Mouse (Mus musculus) spleen, adult 12 weeks (tissue): ENCODE data around the gene Chrnb1.
A peak's percentile ranks its signal among the peaks of the same experiment; 100 is the strongest.

Experiments used
- DNase-seq: peaks from one replicate; pipeline ENCODE4 v3.0.0; 2022; ENCODE audit warnings: low spot score

Chrnb1 gene

DNA sequence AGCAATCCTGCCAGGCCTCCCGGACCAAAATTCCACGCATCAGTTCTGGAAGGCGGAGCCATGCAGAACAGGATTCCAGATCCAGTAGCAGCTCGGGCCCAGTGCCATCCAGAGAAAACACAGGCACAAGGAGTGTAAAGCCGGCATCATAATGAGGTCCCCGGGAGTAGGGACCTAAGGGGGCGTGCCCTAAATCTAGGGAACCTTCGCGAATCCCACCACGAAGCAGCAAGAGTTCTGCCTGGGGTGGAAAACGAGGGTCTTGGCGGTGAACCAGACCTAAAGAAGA is 8.9 kb upstream of the Chrnb1 start:
- no peak for DNase-seq

- DNase-seq: peak; percentile 55
Measured at GRCm38 (mm10) chr11:69803786-69804651, 8.3 kb upstream of the Chrnb1 start.

DNA sequence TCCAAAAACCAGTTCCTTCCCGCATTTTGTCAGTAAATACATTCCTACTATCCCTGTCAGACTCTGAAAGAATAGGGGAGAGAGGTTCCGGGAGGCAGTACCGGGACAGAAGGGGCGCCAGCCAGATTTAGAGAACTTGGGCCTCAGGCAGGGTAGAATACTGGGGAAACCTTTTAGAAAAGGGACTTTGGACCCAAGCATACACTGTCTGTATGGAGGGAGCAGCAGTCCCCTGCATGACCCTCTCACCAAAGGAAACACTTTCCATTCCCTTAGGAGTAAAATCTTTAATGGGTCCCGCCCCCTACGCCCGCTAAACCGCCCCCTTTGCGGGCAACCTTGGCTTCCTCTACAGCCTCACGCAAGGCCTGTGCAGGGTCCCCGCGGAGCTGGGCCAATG is 7.6 kb upstream of the Chrnb1 start:
- no peak for DNase-seq

DNA sequence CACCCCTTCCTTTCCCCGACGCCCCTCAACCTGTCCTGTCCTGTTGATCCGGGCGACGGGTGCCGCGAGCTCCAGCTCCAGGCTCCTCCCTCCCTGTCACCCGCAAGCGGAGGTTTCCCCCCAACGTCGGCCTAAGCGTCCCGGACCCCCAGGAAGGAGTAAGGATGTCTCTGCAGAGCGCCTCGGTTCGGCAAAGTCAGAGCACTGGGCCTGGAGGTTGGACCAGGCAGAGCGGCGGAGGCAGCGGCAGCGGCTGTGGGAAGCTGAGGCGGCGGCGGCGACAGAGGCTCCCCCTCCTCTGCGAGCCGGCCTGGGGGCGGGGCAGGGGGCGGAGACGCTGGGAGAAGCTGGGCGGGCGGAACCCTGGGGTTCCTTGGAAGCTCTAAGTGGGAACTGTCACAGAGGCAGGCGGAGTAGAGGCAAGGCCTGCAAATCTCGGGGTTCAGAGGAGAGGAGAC is 6.9 kb upstream of the Chrnb1 start:
- no peak for DNase-seq

- no peak for DNase-seq
Measured at GRCm38 (mm10) chr11:69801379-69801977, 5.7 kb upstream of the Chrnb1 start, which contains the start of gene Fgf11. TSS of gene Fgf11 (minus strand) at chr11:69801857.

DNA sequence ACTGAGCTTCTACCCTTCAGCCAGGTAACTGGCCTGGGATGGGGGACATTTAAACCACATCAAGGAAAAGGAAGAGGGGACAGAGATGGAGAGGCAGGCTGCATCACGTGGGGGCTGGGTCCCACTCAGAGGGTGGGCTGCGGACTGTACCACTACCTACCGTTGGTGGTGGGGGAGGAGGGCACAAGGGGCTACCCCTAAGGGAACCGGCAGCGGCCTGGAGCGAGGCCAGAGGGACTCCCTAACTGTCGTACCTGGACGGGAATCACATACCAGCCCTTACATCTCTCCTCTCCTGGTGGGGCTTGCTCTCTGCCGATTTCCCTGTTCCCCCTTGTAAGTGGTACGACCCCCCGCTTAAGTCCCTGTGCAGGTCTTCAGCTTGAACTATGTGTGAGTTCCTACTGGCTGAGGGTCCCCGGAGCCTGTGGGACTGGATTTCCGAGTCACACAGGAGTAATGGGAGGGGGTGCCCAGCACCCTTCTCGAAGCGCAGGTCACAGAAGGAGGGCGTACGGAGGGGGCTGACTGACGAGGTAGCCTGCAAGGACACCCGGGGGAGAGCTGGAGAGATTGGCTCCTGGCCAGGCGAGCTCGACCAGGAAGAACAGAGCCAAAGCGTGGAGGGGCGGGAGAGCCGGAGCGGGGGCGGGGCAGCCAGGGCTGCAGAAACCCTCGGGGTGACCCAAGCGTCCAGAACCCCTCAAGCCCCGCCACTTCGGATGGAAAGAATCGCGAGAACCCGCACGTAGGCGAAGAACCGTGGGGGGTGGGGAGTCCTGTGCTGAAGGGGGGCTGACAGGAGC is 4.9 kb upstream of the Chrnb1 start:
- DNase-seq: no peak

DNA sequence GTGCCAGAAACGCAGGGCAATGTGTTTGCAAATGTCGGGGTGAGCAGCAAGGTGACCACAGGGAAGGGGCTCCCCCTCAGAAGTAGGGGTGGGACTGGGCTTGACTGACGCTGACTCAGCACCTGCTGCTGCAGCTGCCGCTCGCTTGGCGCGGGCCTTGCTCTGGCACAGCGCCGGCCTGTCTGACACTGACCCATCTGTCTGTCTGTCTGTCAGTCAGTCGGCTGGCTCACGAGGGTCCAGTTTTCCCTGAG is 4.3 kb upstream of the Chrnb1 start:
- no peak for DNase-seq

DNA sequence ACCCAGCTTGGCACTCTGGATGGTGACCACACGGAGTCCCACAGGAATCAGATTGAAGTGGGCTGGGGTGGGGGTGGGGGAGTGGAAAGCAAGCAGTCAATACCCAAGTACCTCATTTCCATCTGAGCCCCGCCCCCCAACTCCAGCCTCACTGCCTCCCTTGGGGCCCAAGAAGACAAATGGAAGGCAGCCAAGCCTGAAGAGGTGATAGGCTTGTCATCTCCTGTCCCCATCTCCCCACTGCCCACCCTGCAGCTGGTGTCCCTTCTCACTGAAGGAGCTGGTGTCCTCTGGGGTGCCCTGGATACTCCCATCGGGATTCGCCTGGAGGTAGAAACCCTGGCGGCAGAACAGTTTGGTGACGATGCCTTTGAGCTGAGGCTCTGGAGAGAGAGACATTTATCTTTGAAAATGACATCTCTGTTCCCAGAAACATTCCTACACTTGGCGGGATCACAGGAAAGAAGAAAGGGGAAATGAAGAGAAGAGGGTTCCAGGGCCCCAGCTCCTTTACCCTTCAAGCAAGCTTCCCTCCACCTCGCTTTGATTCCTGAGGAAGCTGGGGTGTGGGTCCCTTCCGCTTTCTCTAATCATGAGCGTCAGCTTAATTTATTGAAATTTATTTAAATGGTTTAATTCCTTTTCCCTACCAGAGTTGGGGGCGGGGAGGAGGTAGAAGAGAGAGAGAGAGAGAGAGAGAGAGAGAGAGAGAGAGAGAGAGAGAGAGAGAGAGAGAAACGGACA is 3.8 kb upstream of the Chrnb1 start:
- no peak for DNase-seq

DNA sequence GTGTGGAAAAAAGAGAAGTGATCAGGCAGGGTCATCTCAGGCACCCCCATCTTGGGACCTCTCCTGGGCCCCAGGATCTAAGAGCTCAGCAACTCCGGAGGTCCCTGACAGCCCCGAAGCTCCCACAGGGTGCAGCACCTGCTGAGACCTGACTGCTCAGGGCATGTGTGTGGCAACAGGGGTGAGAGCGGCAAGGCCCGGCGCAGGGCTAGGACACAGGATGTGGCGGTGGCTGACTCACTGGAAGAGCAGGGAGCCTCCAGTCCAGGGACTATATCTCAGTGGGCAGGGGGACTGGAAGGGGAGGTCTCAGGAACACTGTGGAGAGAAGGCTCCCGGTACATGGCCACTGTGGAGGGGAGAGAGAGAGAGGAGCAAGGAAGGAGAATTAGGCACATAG is 2.2 kb upstream of the Chrnb1 start:
- DNase-seq: no peak

DNA sequence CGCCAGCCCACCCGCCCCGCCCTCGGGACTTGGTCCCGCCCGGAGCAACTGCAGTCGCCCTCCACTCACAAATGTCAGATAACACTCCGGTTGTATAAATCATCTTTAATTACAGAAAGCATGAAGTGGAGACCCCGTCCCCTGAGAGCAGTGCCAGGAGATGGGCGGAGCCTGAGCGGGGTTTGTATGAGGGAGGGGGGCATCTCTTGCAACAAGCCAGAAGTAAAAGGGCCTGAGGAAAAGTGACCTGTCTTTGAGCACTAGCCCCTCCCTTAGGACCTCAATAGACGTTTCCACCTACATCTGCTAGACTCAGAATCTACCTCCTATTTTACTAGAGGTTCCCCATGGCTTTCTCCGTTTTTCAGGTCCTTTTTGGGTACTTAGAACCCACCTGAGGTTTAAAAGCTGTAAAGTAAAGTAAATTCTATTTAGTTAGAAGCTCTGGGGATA is 266 bp upstream of the Chrnb1 start:
- no peak for DNase-seq

GRCm38 (mm10) chr11:69793429-69793828 is 2.3 kb downstream of the Chrnb1 start:
- no peak for DNase-seq

DNA sequence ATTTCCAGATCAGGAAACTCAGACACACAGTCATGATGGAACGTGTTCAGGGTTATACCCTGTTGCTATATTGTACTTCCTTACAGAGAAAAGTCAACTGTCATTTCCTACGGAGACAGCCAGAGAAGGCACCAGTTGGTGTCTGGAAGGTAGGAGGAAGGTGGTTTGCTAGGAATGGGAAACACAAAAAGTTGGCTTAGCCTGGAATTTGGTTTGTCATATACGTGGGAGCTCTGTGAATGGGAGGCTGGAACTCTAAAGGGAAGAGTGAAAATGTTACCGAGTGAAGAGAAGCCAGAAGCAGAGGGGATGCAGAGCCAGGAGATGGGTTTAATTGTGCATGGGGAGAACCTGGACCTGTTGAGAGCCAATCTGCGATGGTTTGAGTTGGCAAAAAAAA is 4.3 kb downstream of the Chrnb1 start:
- DNase-seq: no peak

- DNase-seq: no peak
Measured at GRCm38 (mm10) chr11:69789431-69789830, 6.3 kb downstream of the Chrnb1 start.

GRCm38 (mm10) chr11:69787306-69787705 is 8.4 kb downstream of the Chrnb1 start:
- no peak for DNase-seq

- no peak for DNase-seq
Measured at GRCm38 (mm10) chr11:69784793-69785272, 10.9 kb downstream of the Chrnb1 start.

GRCm38 (mm10) chr11:69781828-69782227 is 13.9 kb downstream of the Chrnb1 start:
- no peak for DNase-seq

GRCm38 (mm10) chr11:69778985-69779384 is 16.8 kb downstream of the Chrnb1 start:
- no peak for DNase-seq

- DNase-seq: no peak
Measured at GRCm38 (mm10) chr11:69778258-69778982, 17.3 kb downstream of the Chrnb1 start.

DNA sequence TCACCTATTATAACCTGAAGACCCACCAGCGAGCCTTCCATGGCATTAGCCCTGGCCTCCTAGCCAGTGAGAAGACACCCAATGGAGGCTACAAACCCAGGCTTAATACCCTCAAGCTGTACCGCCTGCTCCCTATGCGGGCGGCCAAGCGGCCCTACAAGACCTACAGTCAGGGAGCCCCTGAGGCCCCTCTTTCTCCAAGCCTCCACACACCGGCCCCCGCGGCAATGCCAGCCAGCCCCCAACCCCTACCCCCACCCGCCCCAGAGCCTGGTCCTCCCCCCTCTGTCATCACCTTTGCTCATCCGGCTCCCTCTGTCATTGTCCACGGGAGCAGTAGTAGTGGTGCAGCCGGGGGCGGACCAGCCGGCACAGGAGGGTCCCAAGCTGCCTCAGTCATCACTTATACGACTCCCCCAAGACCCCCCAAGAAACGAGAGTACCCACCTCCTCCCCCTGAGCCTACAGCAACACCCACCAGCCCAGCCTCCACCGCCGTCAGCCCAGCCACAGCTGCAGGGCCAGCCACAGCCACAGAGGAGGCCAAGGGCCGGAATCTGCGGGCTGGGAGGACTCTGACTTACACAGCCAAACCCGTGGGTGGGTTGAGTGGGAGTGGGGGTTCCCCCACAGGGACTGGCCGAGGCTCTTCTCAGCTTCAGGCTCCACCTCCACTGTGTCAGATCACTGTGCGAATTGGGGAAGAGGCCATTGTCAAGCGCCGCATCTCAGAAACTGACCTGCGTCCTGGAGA is 18.1 kb downstream of the Chrnb1 start:
- no peak for DNase-seq

DNA sequence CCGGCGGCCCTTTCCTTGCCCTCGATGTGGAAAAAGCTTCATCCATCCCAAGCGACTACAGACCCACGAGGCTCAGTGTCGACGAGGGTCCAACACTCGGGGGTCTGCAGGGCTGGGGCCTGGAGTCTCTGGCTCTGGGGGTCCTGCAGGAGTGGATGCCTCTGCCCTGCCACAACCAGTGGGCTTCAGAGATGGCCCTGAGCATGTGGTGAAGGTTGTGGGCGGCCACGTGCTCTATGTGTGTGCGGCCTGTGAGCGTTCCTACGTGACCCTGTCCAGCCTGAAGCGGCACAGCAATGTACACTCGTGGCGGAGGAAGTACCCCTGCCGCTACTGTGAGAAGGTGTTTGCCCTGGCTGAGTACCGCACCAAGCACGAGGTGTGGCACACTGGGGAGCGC is 19.3 kb downstream of the Chrnb1 start:
- DNase-seq: no peak

DNA sequence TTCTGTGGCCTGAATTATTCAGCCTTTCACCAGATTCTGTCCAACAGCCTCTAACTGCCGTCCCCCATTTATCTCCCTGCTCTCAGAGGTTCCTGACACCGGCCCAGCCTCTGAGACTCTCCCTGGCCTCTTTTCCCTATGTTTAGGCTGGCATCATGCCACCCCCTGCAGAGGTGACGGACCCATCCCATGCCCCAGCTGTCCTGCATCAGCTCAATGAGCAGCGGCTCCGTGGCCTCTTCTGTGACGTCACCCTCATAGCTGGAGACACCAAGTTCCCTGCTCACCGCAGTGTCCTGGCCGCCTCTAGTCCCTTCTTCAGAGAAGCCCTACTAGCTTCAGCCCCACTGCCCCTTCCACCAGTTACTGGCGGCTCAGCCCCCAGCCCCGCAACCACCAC is 20.0 kb downstream of the Chrnb1 start:
- DNase-seq: no peak
